Comparison of ENCODE assay signal across 14 mouse cellular contexts in genomic region chr1:180251176-180252048, GRCm38 (mm10). TPM values are rescaled to one million over a fixed set of nuclear protein-coding genes. Genes with fewer than 3 reads are reported as not detected.
DNase-seq lines count a peak whose midpoint lies in the region; ATAC-seq and TF ChIP-seq lines count a peak whose summit lies in the region.
"Had no signal": no experiment of that assay in that cellular context is flagged by ENCODE, and none has a peak within 500 bp of the region (broad histone marks: within the 10 kb centered on the region; RNA-seq: fewer than 3 reads in every experiment).

No protein-coding gene starts in this region.

- no peaks in the 10 kb centered on the region for H3K9me3 ChIP-seq in G1E (replicated peaks)
- H3K9me3 ChIP-seq in liver, embryonic 12.5 days (replicated peaks): no peaks in the 10 kb centered on the region
- H3K9me3 ChIP-seq in intestine, postnatal 0 days (ENCODE audit: control insufficient read depth): no peaks in the 10 kb centered on the region

- no peaks in the 10 kb centered on the region for H3K27me3 ChIP-seq in G1E (ENCODE audit: insufficient read depth, low read length)
- no peaks in the 10 kb centered on the region for H3K27me3 ChIP-seq in liver, embryonic 12.5 days (replicated peaks)
- H3K27me3 ChIP-seq in intestine, postnatal 0 days (replicated peaks; ENCODE audit: control insufficient read depth, insufficient read depth, low read length): no peaks in the 10 kb centered on the region

- WGBS in liver, embryonic 12.5 days (ENCODE audit: insufficient replicate concordance): 46% methylated on average over 10 of the region's 10 CpGs
- WGBS in intestine, postnatal 0 days: 77% methylated on average over 10 of the region's 10 CpGs

- peaks cover 85% of the 10 kb centered on the region for H3K4me1 ChIP-seq in G1E (ENCODE audit: insufficient read depth, low read depth, low read length)
- peaks cover 96% of the 10 kb centered on the region for H3K4me1 ChIP-seq in liver, embryonic 12.5 days
- H3K4me1 ChIP-seq in intestine, postnatal 0 days (replicated peaks; ENCODE audit: control insufficient read depth, insufficient read depth, low read length): no peaks in the 10 kb centered on the region; the same call in 1 of the 2 replicates

- peaks cover 23% of the 10 kb centered on the region for H3K36me3 ChIP-seq in G1E (replicated peaks)
- H3K36me3 ChIP-seq in liver, embryonic 12.5 days: no peaks in the 10 kb centered on the region
- no peaks in the 10 kb centered on the region; the same call in 1 of the 2 replicates for H3K36me3 ChIP-seq in intestine, postnatal 0 days (ENCODE audit: control insufficient read depth, insufficient read depth)

- no peak overlapping the region for H3K9ac ChIP-seq in liver, embryonic 12.5 days
- H3K9ac ChIP-seq in intestine, postnatal 0 days (ENCODE audit: low read depth, low read length): no peak overlapping the region

- peak; percentile 93 for DNase-seq in heart, adult 11 months
- DNase-seq in heart, postnatal 4 days: no peak
- peak; percentile 31 for DNase-seq in 416B (ENCODE audit: low read depth)
- peak; percentile 61 for DNase-seq in G1E (ENCODE audit: low spot score)
- DNase-seq in embryo, embryonic 9.5 days (ENCODE audit: extremely low spot score): no peak
- DNase-seq in ovary, postnatal 10 days (ENCODE audit: low spot score): no peak
- DNase-seq: adrenal gland, adult 2 months; cerebellum, postnatal 14 days; kidney, postnatal 10 days; left cerebral cortex, postnatal 4 days; thymus, adult 2 months had no signal

- peak overlapping the region; percentile 8; the same call in 1 of the 2 replicates for H3K4me3 ChIP-seq in G1E (ENCODE audit: low read depth, low read length)
- H3K4me3 ChIP-seq in liver, embryonic 12.5 days: no peak overlapping the region
- no peak overlapping the region for H3K4me3 ChIP-seq in intestine, postnatal 0 days (ENCODE audit: low read depth, low read length)

- no peak overlapping the region for H3K4me2 ChIP-seq in liver, embryonic 12.5 days
- H3K4me2 ChIP-seq in intestine, postnatal 0 days (replicated peaks; ENCODE audit: low read depth): no peak overlapping the region
- H3K4me2 ChIP-seq: midbrain, embryonic 11.5 days had no signal

- H3K27ac ChIP-seq in liver, embryonic 12.5 days: 0 out of 2 replicates have a peak overlapping the region, but pooled peaks have one; percentile 2
- H3K27ac ChIP-seq in intestine, postnatal 0 days (ENCODE audit: low read depth, low read length): no peak overlapping the region

- ATAC-seq in G1E (ENCODE audit: extremely low read depth, insufficient number of reproducible peaks, low FRiP score, poor library complexity, severe bottlenecking): peak; percentile 42; the same call in 1 of the 2 replicates
- no peak for ATAC-seq in liver, embryonic 12.5 days
- ATAC-seq in intestine, postnatal 0 days: no peak

- no peak for TF ChIP-seq CTCF in G1E (IDR thresholded peaks at IDR 0.05; ENCODE audit: low read depth, low read length)
- TF ChIP-seq CTCF in intestine, postnatal 0 days (IDR thresholded peaks at IDR 0.05; ENCODE audit: low read depth): no peak

RNA-seq across cellular contexts. Expression of gene Psen2, which starts 11.8 kb away (rescaled TPM):
- 10 to 100 TPM; 12.5 to 12.7 TPM for total RNA-seq in heart, postnatal 4 days (2021)
- total RNA-seq in G1E (2014; fragmentation: Nextera tagmentation) (19.4 and 24.1 TPM in 2 replicates), G1E (2017) (126 and 146 TPM in 2 replicates)
- 15.8 and 20.2 TPM in 2 replicates for polyA plus RNA-seq in G1E (2012)
- polyA plus RNA-seq in liver, embryonic 12.5 days (2016; fragmentation: Nextera tagmentation; extraction: Ambion mirVana): 20.9 and 21.3 TPM in 2 replicates
- polyA plus RNA-seq in intestine, postnatal 0 days (2015; fragmentation: Nextera tagmentation; extraction: Ambion mirVana): 12.3 and 14.8 TPM in 2 replicates

RNA-seq across cellular contexts. Expression of gene Coq8a, which starts 52.0 kb away (rescaled TPM):
- 100 to 1,000 TPM; 232 to 252 TPM for total RNA-seq in heart, postnatal 4 days (2021)
- total RNA-seq in G1E (2014; fragmentation: Nextera tagmentation): 3.6 and 4.4 TPM in 2 replicates
- total RNA-seq in G1E (2017): 4.0 and 4.3 TPM in 2 replicates
- 4.6 and 6.2 TPM in 2 replicates for polyA plus RNA-seq in G1E (2012)
- polyA plus RNA-seq in liver, embryonic 12.5 days (2016; fragmentation: Nextera tagmentation; extraction: Ambion mirVana): 5.0 and 7.8 TPM in 2 replicates
- 28.6 and 29.7 TPM in 2 replicates for polyA plus RNA-seq in intestine, postnatal 0 days (2015; fragmentation: Nextera tagmentation; extraction: Ambion mirVana)

Comparison
In these comparisons a context has a peak if more than half of its experiments do, and no peak if none do; other contexts are left out.
1. DNase-seq: peak in heart, adult 11 months (single experiment), 416B (single experiment) and G1E (single experiment); none in heart, postnatal 4 days (single experiment), embryo, embryonic 9.5 days (single experiment) and ovary, postnatal 10 days (single experiment).